Mouse (Mus musculus) forebrain, embryonic 13.5 days (tissue): ENCODE measurements around the gene Lrrc49. TPM values are rescaled to one million over a fixed set of nuclear protein-coding genes. Genes with fewer than 3 reads are reported as not detected.

ENCODE experiments used
- ATAC-seq: fragments of 200-750 bp; cut with Nextera tagmentation; 2 replicates; pipeline ENCODE4 v1.8.0; 2017
- H3K27ac ChIP-seq: fragments of 300-500 bp; sonication (generic); 2 replicates; pipeline ENCODE4 v1.5.1; 2015; ENCODE audit warnings: inconsistent platforms, mild to moderate bottlenecking, moderate library complexity
- H3K27me3 ChIP-seq: fragments of 300-500 bp; sonication (generic); 2 replicates; pipeline ENCODE4 v1.6.1; 2015; ENCODE audit warnings: mild to moderate bottlenecking, inconsistent platforms
- H3K36me3 ChIP-seq: fragments of 300-500 bp; sonication (generic); 2 replicates; pipeline ENCODE4 v1.6.1; 2015; ENCODE audit warnings: mild to moderate bottlenecking, inconsistent platforms; ENCODE audit not compliant: poor library complexity, severe bottlenecking
- H3K4me1 ChIP-seq: fragments of 300-500 bp; sonication (generic); 2 replicates; pipeline ENCODE4 v1.6.1; 2015; ENCODE audit warnings: inconsistent platforms
- H3K4me2 ChIP-seq: fragments of 300-500 bp; sonication (generic); 2 replicates; pipeline ENCODE4 v1.6.1; 2015; ENCODE audit warnings: inconsistent platforms, mild to moderate bottlenecking, moderate library complexity
- H3K4me3 ChIP-seq: fragments of 300-500 bp; sonication (generic); 2 replicates; pipeline ENCODE4 v1.5.1; 2015; ENCODE audit warnings: mild to moderate bottlenecking, inconsistent platforms
- H3K9ac ChIP-seq: fragments of 300-500 bp; sonication (generic); 2 replicates; pipeline ENCODE4 v1.6.1; 2015; ENCODE audit warnings: mild to moderate bottlenecking, inconsistent platforms
- H3K9me3 ChIP-seq: fragments of 300-500 bp; sonication (generic); replicated peaks from 2 replicates; pipeline ENCODE4 v1.6.1; 2016; ENCODE audit warnings: inconsistent platforms
- whole genome bisulfite sequencing: fragments of 180-500 bp; shearing (Covaris S2); methylation state at CpG from one replicate; pipeline ENCODE4 v1.1.7; 2015; 5-methylcytosine and 5-hydroxymethylcytosine counted together
- polyA plus RNA-seq: library from polyadenylated mRNA; unstranded; fragments of >200 nt; fragmentation: Nextera tagmentation; extraction: Ambion mirVana; gene quantifications from 2 replicates; pipeline ENCODE4 v1.2.1, GENCODE M21; 2015

Lrrc49 gene
- polyA plus RNA-seq, 1 experiment from 2014 or later = 62.1 TPM

DNA sequence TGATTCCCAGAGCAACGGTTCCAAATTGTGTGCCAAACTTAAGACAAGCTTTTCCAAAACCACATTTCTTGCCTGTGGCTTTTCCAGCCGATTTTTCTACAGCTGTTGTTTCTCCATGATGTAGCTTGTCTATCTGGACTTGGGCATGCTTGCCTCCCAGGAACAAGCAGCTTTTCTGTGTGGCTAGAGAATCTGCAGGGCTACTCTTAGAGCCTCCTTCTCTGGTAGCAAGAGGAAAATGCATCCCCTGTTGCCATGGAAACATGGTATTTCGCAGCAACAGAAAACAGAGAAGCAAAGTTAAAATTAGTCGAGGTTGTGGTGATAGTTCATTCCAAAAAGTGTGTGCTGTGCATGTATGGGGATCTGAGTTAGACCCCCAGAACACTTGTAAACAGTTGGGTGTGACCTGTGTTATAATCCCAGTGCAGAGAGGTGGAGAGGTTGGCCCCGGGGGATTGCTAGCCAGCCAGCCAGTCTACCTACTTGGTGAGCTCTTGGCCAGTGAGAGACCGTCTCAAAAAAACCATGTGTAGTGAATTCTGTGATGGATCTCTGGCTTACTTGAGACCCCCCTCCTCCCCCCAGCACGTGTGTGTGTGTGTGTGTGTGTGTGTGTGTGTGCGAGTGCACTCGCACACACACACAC, 126.2 kb downstream of the Lrrc49 start:
- no peak overlapping the region for H3K27ac ChIP-seq
- no peaks in the 10 kb centered on the region for H3K36me3 ChIP-seq
- 71% methylated on average over 8 of the region's 9 CpGs for WGBS
- H3K4me1 ChIP-seq = peaks cover 4% of the 10 kb centered on the region; the same call in 1 of the 2 replicates
- no peaks in the 10 kb centered on the region for H3K9me3 ChIP-seq
- no peak overlapping the region for H3K4me3 ChIP-seq
- no peak overlapping the region for H3K9ac ChIP-seq
- no peak for ATAC-seq
- H3K4me2 ChIP-seq = no peak overlapping the region
- no peaks in the 10 kb centered on the region for H3K27me3 ChIP-seq

DNA sequence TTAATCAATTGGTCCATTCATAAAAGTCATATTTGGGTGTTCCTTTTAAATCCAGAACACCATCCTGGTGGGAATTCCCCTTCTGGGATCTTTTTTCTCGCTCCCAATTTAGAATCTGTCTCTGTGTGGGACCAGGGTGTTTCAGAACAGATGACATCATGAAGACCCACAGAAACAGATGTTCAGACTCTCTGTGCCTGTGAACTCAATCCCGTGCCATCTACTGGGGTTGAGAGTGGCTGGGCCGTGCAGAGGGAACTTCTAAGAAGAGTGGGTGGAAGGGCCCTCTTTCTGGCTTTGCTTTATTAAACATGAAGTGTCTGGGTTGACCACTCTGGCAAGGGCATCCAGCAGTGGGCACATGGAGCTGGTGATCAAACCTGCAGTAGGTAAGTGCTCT, 129.5 kb downstream of the Lrrc49 start:
- no peak overlapping the region for H3K4me2 ChIP-seq
- peaks cover 4% of the 10 kb centered on the region; the same call in 1 of the 2 replicates for H3K4me1 ChIP-seq
- H3K4me3 ChIP-seq = no peak overlapping the region
- H3K9ac ChIP-seq = no peak overlapping the region
- no peaks in the 10 kb centered on the region for H3K27me3 ChIP-seq
- H3K9me3 ChIP-seq = no peaks in the 10 kb centered on the region
- no peak for ATAC-seq
- WGBS = 82% methylated on average over 3 of the region's 3 CpGs
- no peak overlapping the region for H3K27ac ChIP-seq
- H3K36me3 ChIP-seq = no peaks in the 10 kb centered on the region

DNA sequence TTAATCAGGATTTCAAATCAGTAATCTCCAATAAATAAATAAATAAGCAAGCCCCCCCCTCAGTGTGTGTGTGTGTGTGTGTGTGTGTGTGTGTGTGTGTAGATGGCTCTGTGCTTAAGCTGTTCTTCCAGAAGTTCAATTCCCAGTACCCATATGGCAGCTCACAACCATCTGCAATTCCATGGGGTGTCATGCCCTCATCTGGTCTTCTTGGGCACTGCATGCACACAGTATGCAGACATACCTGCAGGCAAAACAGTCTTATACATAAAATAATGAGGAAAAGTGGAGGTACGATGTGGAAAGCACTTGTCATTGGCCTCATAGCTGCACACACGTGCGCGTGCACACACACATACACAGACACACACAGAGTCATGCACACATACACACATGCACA, 136.7 kb downstream of the Lrrc49 start:
- WGBS = 94% methylated on average over 4 of the region's 4 CpGs
- Histone ChIP-seq H3K4me2 (no peak overlapping the region), H3K4me3 (no peak overlapping the region), H3K4me1 (no peaks in the 10 kb centered on the region), H3K36me3 (no peaks in the 10 kb centered on the region), H3K9me3 (no peaks in the 10 kb centered on the region), H3K27me3 (no peaks in the 10 kb centered on the region), H3K9ac (no peak overlapping the region), H3K27ac (no peak overlapping the region)
- no peak for ATAC-seq

DNA sequence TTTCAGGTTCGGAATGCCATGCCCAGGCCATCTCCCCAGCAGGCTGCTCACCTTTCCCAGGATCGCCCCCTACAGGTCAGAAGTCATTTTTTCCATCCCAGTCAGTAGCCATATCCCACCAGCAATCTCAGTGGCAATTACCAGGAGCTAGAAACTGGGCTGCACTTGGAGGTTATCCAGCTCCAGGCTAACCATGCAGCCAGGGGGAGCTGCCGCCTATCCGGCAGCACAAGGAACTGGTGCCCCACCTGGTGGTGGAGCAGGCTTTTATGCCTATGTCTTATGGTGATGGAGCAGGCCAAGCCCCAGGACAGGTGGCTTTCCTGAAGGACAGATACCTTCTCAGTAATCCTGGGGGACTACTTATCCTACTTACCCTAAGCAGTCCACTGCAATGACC, 139.8 kb downstream of the Lrrc49 start:
- ATAC-seq = no peak
- Histone ChIP-seq H3K4me3 (no peak overlapping the region), H3K9ac (no peak overlapping the region), H3K36me3 (no peaks in the 10 kb centered on the region), H3K4me2 (no peak overlapping the region), H3K9me3 (no peaks in the 10 kb centered on the region), H3K27ac (no peak overlapping the region), H3K27me3 (no peaks in the 10 kb centered on the region), H3K4me1 (no peaks in the 10 kb centered on the region)
- 22% methylated on average over 4 of the region's 4 CpGs for WGBS

DNA sequence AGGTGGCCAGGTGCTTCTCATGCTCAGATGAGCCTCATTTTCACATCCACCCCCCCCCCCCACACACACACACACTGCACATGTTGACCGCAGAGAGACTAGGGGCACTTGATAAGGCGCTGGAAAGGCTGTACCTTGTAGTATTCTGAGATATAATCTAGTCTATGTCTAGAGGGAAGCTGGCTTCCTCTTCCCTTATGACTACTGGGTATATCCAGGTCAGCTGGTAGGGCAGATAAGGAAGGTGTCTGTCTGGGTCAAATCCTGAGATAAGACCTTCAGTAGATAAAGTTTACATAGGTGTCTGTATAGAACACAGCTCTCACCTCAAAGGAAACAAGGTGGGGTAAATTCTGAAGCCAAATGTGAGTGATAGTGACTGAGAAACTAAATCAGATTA, 141.8 kb downstream of the Lrrc49 start:
- no peak for ATAC-seq
- no peaks in the 10 kb centered on the region for H3K4me1 ChIP-seq
- H3K36me3 ChIP-seq = no peaks in the 10 kb centered on the region
- 89% methylated on average over 2 of the region's 2 CpGs for WGBS
- H3K27me3 ChIP-seq = no peaks in the 10 kb centered on the region
- no peak overlapping the region for H3K4me3 ChIP-seq
- H3K4me2 ChIP-seq = no peak overlapping the region
- no peaks in the 10 kb centered on the region for H3K9me3 ChIP-seq
- no peak overlapping the region for H3K27ac ChIP-seq
- no peak overlapping the region for H3K9ac ChIP-seq

DNA sequence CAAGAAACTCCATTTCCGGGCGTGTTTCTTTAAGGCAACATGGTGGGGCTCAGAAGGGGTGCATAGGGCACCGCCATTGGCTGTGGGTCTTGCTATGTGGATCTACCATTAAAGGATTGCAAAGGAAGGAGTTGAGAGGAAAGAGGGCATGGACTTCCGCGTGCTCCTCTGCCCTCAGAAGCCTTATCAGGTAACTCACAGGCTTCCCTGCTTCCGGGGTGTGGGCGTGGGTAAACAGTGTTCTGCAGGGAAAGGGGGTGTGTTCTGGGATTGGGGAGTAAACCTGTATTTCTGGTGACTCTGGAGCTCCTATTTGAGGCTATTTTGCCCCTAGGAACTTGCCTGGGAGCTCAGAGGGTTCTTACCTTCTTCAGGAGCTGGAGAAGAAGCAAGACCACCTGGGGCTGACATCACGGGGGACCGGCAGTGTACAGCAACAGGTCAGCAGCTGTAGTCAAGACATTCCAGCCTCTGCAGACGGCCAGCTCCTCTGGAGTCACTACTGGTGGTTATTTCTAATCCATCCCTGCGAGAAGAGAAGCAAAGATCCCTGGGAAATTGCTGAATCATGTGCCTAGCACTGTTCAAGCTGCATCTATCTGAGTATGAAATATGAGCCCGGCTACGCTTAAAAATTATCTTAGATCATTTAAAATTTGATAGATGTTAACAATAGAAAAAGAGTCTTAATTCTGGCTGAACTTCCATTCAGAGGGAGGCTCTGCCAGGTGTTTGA, 142.4 kb downstream of the Lrrc49 start:
- no peak overlapping the region for H3K4me3 ChIP-seq
- H3K9ac ChIP-seq = no peak overlapping the region
- H3K27ac ChIP-seq = no peak overlapping the region
- H3K4me1 ChIP-seq = no peaks in the 10 kb centered on the region
- no peaks in the 10 kb centered on the region for H3K36me3 ChIP-seq
- H3K27me3 ChIP-seq = no peaks in the 10 kb centered on the region
- H3K4me2 ChIP-seq = no peak overlapping the region
- WGBS = 88% methylated on average over 13 of the region's 13 CpGs
- no peaks in the 10 kb centered on the region for H3K9me3 ChIP-seq
- no peak for ATAC-seq

DNA sequence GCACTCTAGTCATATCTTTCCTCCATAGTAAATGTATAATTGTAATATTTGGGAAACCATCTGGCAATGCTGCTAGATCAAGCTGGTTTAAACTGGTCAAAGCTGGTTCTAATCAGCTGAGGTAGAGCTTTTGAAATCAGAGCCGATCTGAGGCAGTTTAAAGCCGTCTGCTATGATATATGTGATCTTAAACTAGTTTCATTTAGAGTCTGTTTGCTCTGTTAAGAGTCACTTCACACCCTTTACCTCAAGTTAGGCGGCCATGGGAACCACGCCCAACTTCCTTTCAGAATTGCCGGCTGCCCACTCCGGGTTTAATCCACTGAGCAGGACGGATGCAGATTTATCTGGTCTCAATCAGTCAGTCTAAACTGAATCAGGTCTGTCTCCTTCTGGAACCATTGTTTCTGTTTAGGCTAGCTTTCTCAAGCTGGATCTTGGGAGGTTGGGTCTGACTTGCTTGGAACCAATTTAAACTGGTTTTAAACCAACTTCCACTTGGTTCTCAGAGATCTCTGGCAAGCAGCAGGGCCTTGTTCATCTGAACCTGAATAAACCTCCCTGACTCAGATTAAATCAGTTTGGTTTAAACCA, 144.4 kb downstream of the Lrrc49 start:
- H3K27ac ChIP-seq = no peak overlapping the region
- no peaks in the 10 kb centered on the region for H3K27me3 ChIP-seq
- no peaks in the 10 kb centered on the region for H3K36me3 ChIP-seq
- no peaks in the 10 kb centered on the region for H3K9me3 ChIP-seq
- H3K4me1 ChIP-seq = no peaks in the 10 kb centered on the region
- H3K9ac ChIP-seq = no peak overlapping the region
- H3K4me2 ChIP-seq = no peak overlapping the region
- no peak for ATAC-seq
- 87% methylated on average over 7 of the region's 7 CpGs for WGBS
- H3K4me3 ChIP-seq = no peak overlapping the region

DNA sequence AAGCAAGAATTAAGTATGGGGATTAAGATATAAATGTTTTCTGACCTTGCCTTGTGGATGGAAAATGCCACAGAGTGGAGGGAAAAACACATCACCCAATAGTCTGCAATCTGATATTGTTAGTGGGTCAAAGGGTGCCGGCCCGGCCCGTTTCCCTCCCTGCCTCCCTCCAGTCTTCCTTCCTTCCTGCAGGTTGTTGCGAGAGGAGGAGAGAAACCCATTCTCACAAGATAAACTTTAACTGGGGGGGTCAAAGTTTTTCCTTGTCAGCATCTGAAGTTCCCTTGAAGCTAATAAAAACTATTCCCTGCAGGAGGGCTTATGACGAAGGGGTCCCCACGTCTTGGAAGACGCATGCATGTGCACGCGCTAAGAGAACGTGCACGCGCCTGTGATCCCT, 157.6 kb downstream of the Lrrc49 start:
- H3K27me3 ChIP-seq = no peaks in the 10 kb centered on the region
- no peak overlapping the region for H3K27ac ChIP-seq
- H3K4me2 ChIP-seq = no peak overlapping the region
- H3K4me3 ChIP-seq = no peak overlapping the region
- no peaks in the 10 kb centered on the region for H3K36me3 ChIP-seq
- no peak for ATAC-seq
- no peak overlapping the region for H3K9ac ChIP-seq
- no peaks in the 10 kb centered on the region for H3K9me3 ChIP-seq
- no peaks in the 10 kb centered on the region; the same call in 1 of the 2 replicates for H3K4me1 ChIP-seq
- 90% methylated on average over 12 of the region's 12 CpGs for WGBS

DNA sequence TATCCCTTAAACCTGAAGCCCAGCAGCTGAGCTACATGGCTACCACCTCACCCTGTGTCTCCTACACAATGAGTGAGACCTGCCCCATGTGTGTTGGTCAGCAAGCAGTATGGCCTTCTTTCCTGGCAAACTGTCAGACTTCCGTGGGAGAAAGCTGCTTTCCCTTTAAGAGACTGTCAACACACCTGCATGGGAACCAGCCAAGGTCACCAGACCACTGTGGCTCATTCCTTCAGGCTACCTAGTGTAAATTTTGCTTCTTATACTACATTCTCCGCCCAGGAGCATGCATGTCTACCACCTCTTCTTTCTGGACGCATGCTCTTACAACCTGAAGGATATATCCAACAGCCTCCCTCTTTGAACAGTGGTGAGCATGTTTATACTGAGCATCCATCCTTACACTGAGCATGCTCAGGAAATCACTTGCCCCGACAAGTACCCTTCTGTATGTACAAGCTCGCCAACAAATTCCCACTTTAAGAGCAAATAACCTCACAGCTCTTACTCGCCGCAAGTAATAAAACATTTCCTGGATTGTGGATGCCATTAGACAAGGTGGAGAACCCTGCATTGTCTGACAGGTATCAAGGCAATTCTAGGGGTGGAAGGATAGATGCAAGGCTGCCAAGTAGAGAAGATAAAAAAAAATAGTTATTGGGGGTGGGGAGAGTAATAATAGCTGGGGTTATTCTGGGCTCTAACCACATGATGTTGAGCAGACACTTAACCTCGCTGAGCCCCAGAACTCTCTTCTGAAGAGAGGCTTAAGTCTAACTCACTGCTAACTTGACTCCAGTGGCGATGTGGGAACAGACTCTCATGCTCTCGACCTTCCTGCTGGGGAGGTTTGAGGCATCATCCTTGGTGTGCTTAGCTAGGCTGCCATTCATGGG, 158.4 kb downstream of the Lrrc49 start:
- Histone ChIP-seq H3K4me3 (no peak overlapping the region), H3K9me3 (no peaks in the 10 kb centered on the region), H3K27ac (no peak overlapping the region), H3K27me3 (no peaks in the 10 kb centered on the region), H3K4me2 (no peak overlapping the region), H3K4me1 (no peaks in the 10 kb centered on the region; the same call in 1 of the 2 replicates), H3K36me3 (no peaks in the 10 kb centered on the region), H3K9ac (no peak overlapping the region)
- 89% methylated on average over 10 of the region's 10 CpGs for WGBS
- no peak for ATAC-seq

DNA sequence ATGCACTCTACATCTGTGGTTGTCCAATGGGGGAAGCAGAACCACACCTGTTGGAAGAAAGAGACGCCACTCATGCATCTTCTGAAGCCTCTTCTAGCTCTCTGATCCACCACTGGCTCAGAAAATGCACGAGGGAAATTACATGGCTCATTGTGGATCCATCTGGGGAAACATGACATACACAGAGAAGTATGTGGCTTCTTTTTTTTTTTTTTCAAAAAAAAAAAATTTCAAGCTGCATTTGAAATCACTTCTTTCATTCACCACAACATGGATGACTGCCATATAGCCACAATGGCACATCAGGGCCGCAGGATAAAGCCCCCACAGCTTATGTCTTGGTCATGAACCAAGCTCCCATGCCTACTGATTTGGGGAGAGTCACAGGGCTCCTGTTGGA, 159.7 kb downstream of the Lrrc49 start:
- H3K9ac ChIP-seq = no peak overlapping the region
- H3K27ac ChIP-seq = no peak overlapping the region
- no peak overlapping the region for H3K4me2 ChIP-seq
- no peak overlapping the region for H3K4me3 ChIP-seq
- H3K9me3 ChIP-seq = no peaks in the 10 kb centered on the region
- H3K27me3 ChIP-seq = 0 out of 2 replicates have a peak, but pooled peaks cover 2% of the 10 kb centered on the region
- 84% methylated on average over 3 of the region's 3 CpGs for WGBS
- ATAC-seq = no peak
- no peaks in the 10 kb centered on the region; the same call in 1 of the 2 replicates for H3K4me1 ChIP-seq
- no peaks in the 10 kb centered on the region for H3K36me3 ChIP-seq

DNA sequence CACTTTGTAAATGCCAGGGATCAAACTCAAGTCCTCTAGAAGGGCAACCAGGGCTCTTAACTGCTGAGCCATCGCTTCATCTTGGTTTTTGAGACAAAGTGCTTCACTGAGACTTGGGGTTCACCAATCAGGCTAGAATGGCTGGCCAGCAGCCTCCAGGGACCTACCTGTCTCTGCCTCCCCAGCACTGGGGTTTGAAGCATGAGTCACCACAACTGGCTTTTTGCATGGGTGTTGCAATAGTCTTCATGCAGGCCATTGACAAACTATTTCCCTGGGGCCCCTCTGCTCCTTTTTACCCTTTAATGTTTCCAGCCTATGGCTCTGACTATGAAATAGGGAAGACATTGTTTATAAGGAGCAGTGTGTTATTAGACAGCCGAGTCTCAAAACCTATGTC, 160.1 kb downstream of the Lrrc49 start:
- WGBS = 88% methylated on average over 2 of the region's 2 CpGs
- H3K36me3 ChIP-seq = no peaks in the 10 kb centered on the region
- ATAC-seq = no peak
- no peak overlapping the region for H3K27ac ChIP-seq
- H3K27me3 ChIP-seq = 0 out of 2 replicates have a peak, but pooled peaks cover 6% of the 10 kb centered on the region
- H3K4me2 ChIP-seq = no peak overlapping the region
- H3K4me3 ChIP-seq = no peak overlapping the region
- no peak overlapping the region for H3K9ac ChIP-seq
- no peaks in the 10 kb centered on the region; the same call in 1 of the 2 replicates for H3K4me1 ChIP-seq
- H3K9me3 ChIP-seq = no peaks in the 10 kb centered on the region

DNA sequence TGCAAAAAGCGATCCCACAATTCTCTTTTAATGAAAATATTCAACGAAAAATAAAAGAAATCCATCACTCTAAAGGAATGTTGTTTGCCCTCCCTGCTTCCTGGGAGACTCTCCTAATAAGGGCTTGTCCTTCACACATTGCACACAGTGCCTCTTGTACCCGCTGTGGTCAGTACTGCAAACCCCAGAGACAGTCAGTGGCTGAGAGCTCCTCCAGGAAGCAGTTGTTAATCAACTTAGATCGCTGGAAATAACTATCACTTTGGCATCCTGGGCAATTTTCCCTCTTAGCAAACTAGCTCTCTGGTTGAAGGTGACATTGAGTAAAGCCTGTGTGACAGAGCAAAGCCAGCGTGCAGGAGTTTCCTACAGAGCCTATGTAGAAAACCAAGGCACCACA, 160.9 kb downstream of the Lrrc49 start:
- WGBS = 84% methylated on average over 5 of the region's 5 CpGs
- Histone ChIP-seq H3K9me3 (no peaks in the 10 kb centered on the region), H3K4me3 (no peak overlapping the region), H3K27me3 (peaks cover 14% of the 10 kb centered on the region; the same call in 1 of the 2 replicates), H3K27ac (no peak overlapping the region), H3K36me3 (no peaks in the 10 kb centered on the region), H3K9ac (no peak overlapping the region), H3K4me2 (no peak overlapping the region), H3K4me1 (peaks cover 3% of the 10 kb centered on the region)
- no peak for ATAC-seq
